Mouse (Mus musculus) embryonic facial prominence, embryonic 14.5 days (tissue): ENCODE results near the gene Gm29609. TPM values are rescaled to one million over a fixed set of nuclear protein-coding genes. Genes with fewer than 3 reads are reported as not detected.
"Not testable (repeated sequence)": the region's sequence is repeated elsewhere in the genome, so short reads cannot be mapped to it uniquely, and the experiment has no call there.

Experiments used
- ATAC-seq: fragments of 200-750 bp; cut with Nextera tagmentation; 2 replicates; pipeline ENCODE4 v1.8.0; 2017; ENCODE audit warnings: low read depth, moderate number of reproducible peaks, moderate TSS enrichment
- DNase-seq: peaks from one replicate; pipeline ENCODE4 v3.0.0-alpha.2; 2015; ENCODE audit warnings: low spot score
- H3K27ac ChIP-seq: fragments of 300-500 bp; sonication (generic); replicated peaks from 2 replicates; pipeline ENCODE4 v1.5.1; 2014; ENCODE audit warnings: low read depth, mild to moderate bottlenecking, low read length, moderate library complexity
- H3K27me3 ChIP-seq: fragments of 300-500 bp; sonication (generic); replicated peaks from 2 replicates; pipeline ENCODE4 v1.6.1; 2014; ENCODE audit warnings: low read length; ENCODE audit not compliant: control insufficient read depth, insufficient read depth
- H3K36me3 ChIP-seq: fragments of 300-500 bp; sonication (generic); 2 replicates; pipeline ENCODE4 v1.6.1; 2014; ENCODE audit warnings: low read length, mixed read lengths; ENCODE audit not compliant: control insufficient read depth, insufficient read depth
- H3K4me1 ChIP-seq: fragments of 300-500 bp; sonication (generic); 2 replicates; pipeline ENCODE4 v1.6.1; 2014; ENCODE audit warnings: antibody characterized with exemption, low read length; ENCODE audit not compliant: control insufficient read depth, insufficient read depth
- H3K4me2 ChIP-seq: fragments of 300-500 bp; sonication (generic); 2 replicates; pipeline ENCODE4 v1.6.1; 2014; ENCODE audit warnings: low read depth, mild to moderate bottlenecking, low read length, moderate library complexity, mixed read lengths
- H3K4me3 ChIP-seq: fragments of 300-500 bp; sonication (generic); 2 replicates; pipeline ENCODE4 v1.5.1; 2014; ENCODE audit warnings: low read depth, mild to moderate bottlenecking, low read length
- H3K9ac ChIP-seq: fragments of 300-500 bp; sonication (generic); 2 replicates; pipeline ENCODE4 v1.6.1; 2014; ENCODE audit warnings: low read depth, mild to moderate bottlenecking, low read length, moderate library complexity, mixed read lengths
- H3K9me3 ChIP-seq: fragments of 300-500 bp; sonication (generic); 2 replicates; pipeline ENCODE4 v1.6.1; 2016; ENCODE audit warnings: low read length; ENCODE audit not compliant: control insufficient read depth
- WGBS: fragments of 180-500 bp; shearing (Covaris S2); extraction: QIAGEN DNeasy Blood & Tissue Kit; methylation state at CpG from one replicate; pipeline ENCODE4 v1.1.7; 2014; 5-methylcytosine and 5-hydroxymethylcytosine counted together
- polyA plus RNA-seq: library from polyadenylated mRNA; unstranded; fragments of >200 nt; fragmentation: Nextera tagmentation; extraction: Ambion mirVana; gene quantifications from 2 replicates; pipeline ENCODE4 v1.2.1, GENCODE M21; 2014

Gene Gm29609
- polyA plus RNA-seq, 1 experiment from 2014 or later, result 0.54 TPM

DNA sequence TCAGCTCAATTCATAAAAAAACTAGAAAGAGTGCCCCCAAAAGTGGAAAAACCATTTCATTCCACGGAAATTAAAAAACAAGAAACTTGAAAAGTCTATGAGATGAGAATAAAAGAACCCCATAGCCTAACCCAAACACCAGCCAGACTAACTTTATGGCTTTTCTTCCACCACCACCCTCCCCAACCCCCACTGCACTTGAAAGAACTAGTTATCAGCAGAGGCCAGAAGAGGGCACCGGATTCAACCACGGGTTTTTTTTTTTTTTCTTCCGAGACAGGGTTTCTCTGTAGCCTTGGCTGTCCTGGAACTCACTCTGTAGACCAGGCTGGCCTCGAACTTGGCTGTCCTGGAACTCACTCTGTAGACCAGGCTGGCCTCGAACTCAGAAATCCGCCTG lies 38.6 kb upstream of the Gm29609 start:
- Histone ChIP-seq H3K9ac (no peak overlapping the region), H3K4me2 (peak overlapping the region; percentile 77; the same call in 1 of the 2 replicates), H3K9me3 (no peaks in the 10 kb centered on the region), H3K27ac (no peak overlapping the region), H3K27me3 (no peaks in the 10 kb centered on the region), H3K36me3 (no peaks in the 10 kb centered on the region), H3K4me1 (no peaks in the 10 kb centered on the region), H3K4me3 (no peak overlapping the region)
- WGBS, result 69% methylated on average over 7 of the region's 7 CpGs
- DNase-seq (no peak), ATAC-seq (no peak)

DNA sequence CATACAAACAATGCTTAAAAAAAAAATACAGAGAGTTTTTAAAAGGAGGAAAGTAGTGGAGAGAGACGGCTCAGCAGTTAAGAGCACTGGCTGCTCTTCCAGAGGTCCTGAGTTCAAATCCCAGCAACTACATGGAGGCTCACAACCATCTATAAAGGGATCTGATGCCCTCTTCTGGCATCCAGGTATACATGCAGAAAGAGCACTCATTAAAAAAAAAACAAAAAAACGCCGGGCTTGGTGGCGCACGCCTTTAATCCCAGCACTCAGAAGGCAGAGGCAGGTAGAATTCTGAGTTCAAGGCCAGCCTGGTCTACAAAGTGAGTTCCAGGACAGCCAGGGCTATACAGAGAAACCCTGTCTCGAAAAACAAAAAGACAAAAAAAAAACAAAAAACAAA lies 36.8 kb upstream of the Gm29609 start:
- not testable (repeated sequence) for H3K36me3 ChIP-seq, H3K4me1 ChIP-seq, H3K27me3 ChIP-seq, H3K9me3 ChIP-seq, H3K4me3 ChIP-seq, ATAC-seq, H3K9ac ChIP-seq, H3K4me2 ChIP-seq, H3K27ac ChIP-seq, DNase-seq
- 91% methylated on average over 6 of the region's 6 CpGs for WGBS

DNA sequence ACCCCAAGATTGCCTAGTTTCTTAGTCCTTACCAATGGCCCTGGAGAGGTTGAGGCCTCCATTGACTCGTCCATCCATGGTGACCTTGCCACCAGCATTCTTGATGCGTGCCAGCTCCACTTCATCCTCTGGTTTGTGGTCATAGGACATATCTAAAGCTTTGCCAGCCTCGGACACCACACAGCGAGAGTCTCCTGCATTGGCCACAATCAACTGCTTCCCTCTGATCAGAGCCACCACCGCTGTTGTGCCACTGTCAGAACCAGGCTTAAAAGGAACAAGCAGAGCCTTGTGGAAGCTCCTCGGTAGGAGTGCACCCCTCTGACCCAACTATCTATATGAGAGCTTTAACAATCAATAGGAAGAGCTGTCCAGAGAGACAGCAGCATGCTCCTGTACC lies 24.7 kb upstream of the Gm29609 start:
- no peak overlapping the region for H3K4me2 ChIP-seq
- H3K4me1 ChIP-seq, result peaks cover 4% of the 10 kb centered on the region; the same call in 1 of the 2 replicates
- no peak for ATAC-seq
- H3K9ac ChIP-seq, result no peak overlapping the region
- H3K27me3 ChIP-seq, result no peaks in the 10 kb centered on the region
- H3K36me3 ChIP-seq, result peaks cover 65% of the 10 kb centered on the region
- H3K27ac ChIP-seq, result no peak overlapping the region
- no peak overlapping the region for H3K4me3 ChIP-seq
- no peak for DNase-seq
- WGBS, result 93% methylated on average over 6 of the region's 6 CpGs
- H3K9me3 ChIP-seq, result peaks cover 5% of the 10 kb centered on the region

DNA sequence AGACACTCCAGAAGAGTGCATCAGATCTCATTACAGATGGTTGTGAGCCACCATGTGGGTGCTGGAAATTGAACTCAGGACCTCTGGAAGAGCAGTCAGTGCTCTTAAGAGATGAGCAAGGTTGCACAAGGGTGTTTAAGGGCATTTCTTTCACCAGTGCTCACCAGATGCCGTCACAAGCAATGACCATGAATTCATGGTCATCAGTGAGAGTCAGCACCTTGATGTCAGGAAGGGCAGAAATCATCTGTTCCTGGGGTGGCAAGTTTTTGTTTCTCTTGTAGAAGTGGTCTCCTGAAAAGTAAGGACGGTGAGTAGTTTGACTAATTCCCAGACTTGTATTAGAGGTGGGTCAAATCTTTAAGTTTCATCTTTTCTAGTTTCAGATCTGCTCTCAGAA lies 24.2 kb upstream of the Gm29609 start:
- H3K4me3 ChIP-seq, result no peak overlapping the region
- no peak overlapping the region for H3K27ac ChIP-seq
- peaks cover 70% of the 10 kb centered on the region for H3K36me3 ChIP-seq
- peaks cover 4% of the 10 kb centered on the region; the same call in 1 of the 2 replicates for H3K4me1 ChIP-seq
- H3K9ac ChIP-seq, result no peak overlapping the region
- H3K27me3 ChIP-seq, result no peaks in the 10 kb centered on the region
- no peak overlapping the region for H3K4me2 ChIP-seq
- ATAC-seq (no peak), DNase-seq (no peak)
- H3K9me3 ChIP-seq, result peaks cover 5% of the 10 kb centered on the region
- 84% methylated on average over 2 of the region's 2 CpGs for WGBS

DNA sequence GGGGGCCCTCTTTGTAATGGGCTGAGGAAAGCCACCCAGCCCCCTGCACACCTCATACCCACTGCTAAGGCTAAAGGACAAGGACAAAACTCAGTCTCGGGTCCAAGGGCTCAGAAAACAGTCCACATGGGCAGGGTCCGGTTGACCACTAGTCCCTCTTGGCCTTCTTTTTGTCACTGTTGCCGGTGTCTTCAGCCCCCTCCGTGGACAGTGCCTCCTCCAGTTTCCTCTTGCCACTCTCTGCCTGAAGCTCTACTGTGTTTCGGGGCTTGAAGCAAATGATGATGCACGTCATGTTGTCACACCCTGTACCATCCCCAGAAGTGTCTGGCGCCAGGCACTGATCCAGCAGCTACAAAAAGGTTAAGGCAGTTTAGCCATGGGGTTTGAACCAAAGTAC lies 23.2 kb upstream of the Gm29609 start:
- H3K9ac ChIP-seq, result peak overlapping the region; percentile 63; the same call in 1 of the 2 replicates

DNA sequence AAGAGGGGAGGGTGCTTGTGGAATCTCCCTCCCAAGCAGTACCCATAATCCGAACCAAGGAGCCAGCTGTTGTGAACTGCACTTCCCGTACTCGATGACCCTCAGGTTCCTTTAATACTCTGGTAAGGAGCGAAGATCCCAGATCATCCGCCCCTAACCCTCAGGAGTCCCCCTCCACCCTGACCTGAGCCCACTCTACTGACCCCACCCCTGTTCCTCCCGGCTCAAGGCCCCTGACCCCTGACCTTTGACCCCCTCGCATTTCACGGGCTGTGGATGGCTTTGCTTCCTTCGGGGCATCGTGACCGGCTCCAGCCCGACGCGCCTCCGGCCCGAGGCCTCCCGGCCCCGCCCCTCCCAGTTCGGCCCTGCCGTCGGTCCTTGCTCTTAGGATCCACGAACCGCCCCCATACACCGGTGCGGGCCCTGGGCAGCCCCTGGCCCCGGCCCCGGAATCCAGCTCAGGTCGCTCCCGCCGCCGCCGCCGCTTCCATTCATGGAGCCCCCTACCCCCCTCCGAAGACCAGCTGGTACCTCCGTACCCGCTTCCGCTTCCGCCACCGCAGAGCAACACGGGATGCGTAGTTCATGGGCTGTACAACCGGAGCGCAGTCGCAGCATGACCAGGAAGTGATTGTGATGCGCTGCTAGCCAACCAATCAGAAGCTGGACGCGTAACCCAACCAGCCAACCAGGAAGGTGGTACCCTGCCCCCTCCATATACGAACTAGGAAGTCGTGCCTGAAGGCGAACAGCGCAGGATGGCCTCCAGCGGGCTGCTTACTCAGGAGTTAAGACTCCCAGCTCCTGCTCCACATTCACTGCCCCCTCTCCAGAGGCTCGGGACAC lies 22.3 kb upstream of the Gm29609 start, which contains the start of gene Zfp513:
Gene Zfp513 (minus strand): TSS at position 562 of the 849 bp plus-strand sequence.
- Histone ChIP-seq H3K4me3 (peak within 1 kb of the TSS; percentile 86), H3K4me1 (peaks cover 4% of the 10 kb centered on the region; the same call in 1 of the 2 replicates), H3K4me2 (peak within 1 kb of the TSS; percentile 74), H3K9ac (peak within 1 kb of the TSS; percentile 89), H3K27me3 (no peaks in the 10 kb centered on the region), H3K9me3 (peaks cover 5% of the 10 kb centered on the region), H3K27ac (peak within 1 kb of the TSS; percentile 82), H3K36me3 (peaks cover 82% of the 10 kb centered on the region)
- ATAC-seq, result peak; percentile 98
- under 1% methylated on average over 36 of the region's 53 CpGs for WGBS
- DNase-seq, result peak; percentile 99

More for the DNA sequence above, 23.2 kb upstream of the Gm29609 start:
- Histone ChIP-seq H3K36me3 (peaks cover 80% of the 10 kb centered on the region), H3K9me3 (peaks cover 5% of the 10 kb centered on the region), H3K27ac (peak overlapping the region; percentile 80), H3K4me2 (peak overlapping the region; percentile 74), H3K4me1 (peaks cover 4% of the 10 kb centered on the region; the same call in 1 of the 2 replicates), H3K27me3 (no peaks in the 10 kb centered on the region), H3K4me3 (peak overlapping the region; percentile 86)
- DNase-seq (no peak), ATAC-seq (no peak)
- WGBS, result 76% methylated on average over 7 of the region's 7 CpGs

DNA sequence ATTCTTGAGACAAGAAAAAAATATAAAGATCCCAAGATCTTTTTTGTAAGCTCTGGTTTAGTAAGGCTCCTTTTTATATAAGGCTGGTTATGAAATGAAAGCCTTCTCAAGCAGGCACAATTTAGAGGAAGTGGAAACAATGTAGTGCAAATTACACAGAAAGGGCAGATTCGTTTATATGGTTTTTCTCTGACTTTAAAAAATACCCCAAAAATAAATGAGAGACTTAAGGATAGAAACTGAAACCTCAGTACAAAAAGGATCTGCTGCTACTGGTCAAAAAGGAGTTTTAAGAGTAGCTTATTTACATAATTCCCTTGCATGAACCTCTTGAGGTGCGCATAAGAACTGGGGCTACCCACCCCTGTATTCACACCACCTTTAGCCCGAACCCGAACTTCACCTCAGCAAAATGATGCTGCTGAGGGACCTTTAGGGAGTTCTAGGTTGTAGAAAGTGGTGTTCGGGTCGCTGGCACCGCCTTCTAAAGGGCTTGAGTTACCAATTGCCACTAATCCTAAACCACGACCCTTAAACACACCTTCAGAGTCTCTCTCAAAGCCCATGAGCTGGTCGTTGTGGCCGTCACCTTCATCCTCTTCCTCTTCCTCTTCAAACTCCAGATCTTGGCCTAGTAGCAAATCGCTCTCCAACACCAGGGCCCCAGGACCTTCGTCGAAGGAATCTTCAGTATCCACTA lies 21.5 kb upstream of the Gm29609 start:
- WGBS, result 17% methylated on average over 13 of the region's 13 CpGs
- Histone ChIP-seq H3K4me3 (peak overlapping the region; percentile 86), H3K27me3 (no peaks in the 10 kb centered on the region), H3K4me2 (peak overlapping the region; percentile 74), H3K36me3 (peaks cover 82% of the 10 kb centered on the region), H3K9ac (peak overlapping the region; percentile 89), H3K9me3 (peaks cover 5% of the 10 kb centered on the region), H3K27ac (peak overlapping the region; percentile 82), H3K4me1 (peaks cover 4% of the 10 kb centered on the region; the same call in 1 of the 2 replicates)
- DNase-seq (no peak), ATAC-seq (no peak)

DNA sequence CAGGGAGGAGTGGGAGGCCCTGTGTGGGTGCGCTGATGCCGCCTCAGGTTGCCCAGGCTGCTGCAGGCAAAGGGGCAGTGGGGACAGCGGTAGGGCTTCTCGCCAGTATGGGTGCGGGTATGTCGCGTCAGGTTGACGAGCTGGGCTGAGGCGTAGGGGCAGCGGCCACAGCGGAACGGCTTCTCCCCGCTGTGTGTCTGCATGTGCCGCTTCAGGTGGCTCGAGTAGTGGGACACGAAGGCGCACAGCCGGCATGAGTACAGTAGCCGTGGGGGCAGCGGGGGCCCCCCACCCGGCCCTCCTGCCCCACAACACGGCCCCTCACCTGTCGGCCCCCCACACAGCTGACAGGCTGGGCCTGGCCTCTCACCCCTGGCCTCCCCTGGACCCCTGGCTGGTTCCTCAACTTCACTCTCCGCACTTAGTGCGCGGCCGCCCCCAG lies 20.6 kb upstream of the Gm29609 start:
- Histone ChIP-seq H3K4me1 (peaks cover 4% of the 10 kb centered on the region; the same call in 1 of the 2 replicates), H3K36me3 (peaks cover 82% of the 10 kb centered on the region), H3K9ac (peak overlapping the region; percentile 89; the same call in 1 of the 2 replicates), H3K27me3 (no peaks in the 10 kb centered on the region), H3K9me3 (peaks cover 5% of the 10 kb centered on the region), H3K4me3 (peak overlapping the region; percentile 86; the same call in 1 of the 2 replicates), H3K4me2 (peak overlapping the region; percentile 74; the same call in 1 of the 2 replicates), H3K27ac (no peak overlapping the region)
- ATAC-seq (no peak), DNase-seq (no peak)
- 85% methylated on average over 27 of the region's 27 CpGs for WGBS
